Mouse (Mus musculus): ENCODE data around the gene Rtn1. TPM values are rescaled to one million over a fixed set of nuclear protein-coding genes. Genes with fewer than 3 reads are reported as not detected.

The Rtn1 gene
- total RNA-seq, 2 experiments from 2014 or later = 3.3 to 4.6 TPM

- no peak for DNase-seq
Measured at GRCm38 (mm10) chr12:72239230-72239894, 169.5 kb downstream of the Rtn1 start.

GRCm38 (mm10) chr12:72237251-72237650, 171.6 kb downstream of the Rtn1 start:
- intact Hi-C loops (cut with DNase I; ENCODE audit: low total_unique reads) = loop anchor here (10.0 kb wide), 1 partner anchor 132 kb away; no protein-coding TSS in a partner anchor
- DNase-seq = no peak

More at GRCm38 (mm10) chr12:72239230-72239894, 169.5 kb downstream of the Rtn1 start:
- intact Hi-C loops (cut with DNase I; ENCODE audit: low total_unique reads) = loop anchor here (10.0 kb wide), 1 partner anchor 135 kb away; no protein-coding TSS in a partner anchor

GRCm38 (mm10) chr12:72236564-72237011, 172.3 kb downstream of the Rtn1 start:
- intact Hi-C loops (cut with DNase I; ENCODE audit: low total_unique reads) = loop anchor here (10.0 kb wide), 1 partner anchor 132 kb away; no protein-coding TSS in a partner anchor
- peak; percentile 55 for DNase-seq

- intact Hi-C loops (cut with DNase I; ENCODE audit: low total_unique reads) = loop anchor here (10.0 kb wide), 1 partner anchor 131 kb away; no protein-coding TSS in a partner anchor
- no peak for DNase-seq
Measured at GRCm38 (mm10) chr12:72235621-72236351, 173.1 kb downstream of the Rtn1 start.

GRCm38 (mm10) chr12:72234966-72235365, 173.9 kb downstream of the Rtn1 start:
- no peak for DNase-seq
- intact Hi-C loops (cut with DNase I; ENCODE audit: low total_unique reads) = loop anchor here (10.0 kb wide), 1 partner anchor 130 kb away; no protein-coding TSS in a partner anchor

- intact Hi-C loops (cut with DNase I; ENCODE audit: low total_unique reads) = loop anchor here (10.0 kb wide), 1 partner anchor 129 kb away; no protein-coding TSS in a partner anchor
- DNase-seq = no peak
Measured at GRCm38 (mm10) chr12:72234151-72234550, 174.7 kb downstream of the Rtn1 start.

GRCm38 (mm10) chr12:72232826-72233790, 175.7 kb downstream of the Rtn1 start:
- intact Hi-C loops (cut with DNase I; ENCODE audit: low total_unique reads) = loop anchor here (10.0 kb wide), 1 partner anchor 128 kb away; no protein-coding TSS in a partner anchor
- DNase-seq = no peak

- intact Hi-C loops (cut with DNase I; ENCODE audit: low total_unique reads) = loop anchor here (10.0 kb wide), 1 partner anchor 127 kb away; no protein-coding TSS in a partner anchor
- DNase-seq = no peak
Measured at GRCm38 (mm10) chr12:72232176-72232575, 176.7 kb downstream of the Rtn1 start.

GRCm38 (mm10) chr12:72229451-72230196, 179.2 kb downstream of the Rtn1 start:
- intact Hi-C loops (cut with DNase I; ENCODE audit: low total_unique reads) = loop anchor here (10.0 kb wide), 1 partner anchor 125 kb away; no protein-coding TSS in a partner anchor
- DNase-seq = no peak

GRCm38 (mm10) chr12:72227731-72228130, 181.1 kb downstream of the Rtn1 start:
- intact Hi-C loops (cut with DNase I; ENCODE audit: low total_unique reads) = no loop called here
- no peak for DNase-seq

- DNase-seq = no peak
- intact Hi-C loops (cut with DNase I; ENCODE audit: low total_unique reads) = no loop called here
Measured at GRCm38 (mm10) chr12:72225371-72225770, 183.5 kb downstream of the Rtn1 start.

GRCm38 (mm10) chr12:72223557-72224102, 185.2 kb downstream of the Rtn1 start:
- no peak for DNase-seq
- intact Hi-C loops (cut with DNase I; ENCODE audit: low total_unique reads) = no loop called here

GRCm38 (mm10) chr12:72213554-72213953, 195.3 kb downstream of the Rtn1 start:
- DNase-seq = no peak

GRCm38 (mm10) chr12:72200828-72201227, 208.0 kb downstream of the Rtn1 start:
- intact Hi-C loops (cut with DNase I; ENCODE audit: low total_unique reads) = no loop called here

More at GRCm38 (mm10) chr12:72213554-72213953, 195.3 kb downstream of the Rtn1 start:
- intact Hi-C loops (cut with DNase I; ENCODE audit: low total_unique reads) = no loop called here

GRCm38 (mm10) chr12:72197925-72198486, 210.8 kb downstream of the Rtn1 start:
- peak; percentile 12 for DNase-seq
- intact Hi-C loops (cut with DNase I; ENCODE audit: low total_unique reads) = no loop called here

More at GRCm38 (mm10) chr12:72200828-72201227, 208.0 kb downstream of the Rtn1 start:
- DNase-seq = no peak

GRCm38 (mm10) chr12:72197434-72197833, 211.4 kb downstream of the Rtn1 start:
- intact Hi-C loops (cut with DNase I; ENCODE audit: low total_unique reads) = no loop called here
- DNase-seq = no peak

GRCm38 (mm10) chr12:72184929-72185328, 223.9 kb downstream of the Rtn1 start, which contains the start of gene Ccdc175:
Ccdc175 (minus strand) TSS chr12:72185029.
- intact Hi-C loops (cut with DNase I; ENCODE audit: low total_unique reads) = no loop called here
- DNase-seq = no peak

- DNase-seq = no peak
- intact Hi-C loops (cut with DNase I; ENCODE audit: low total_unique reads) = no loop called here
Measured at GRCm38 (mm10) chr12:72179561-72179960, 229.3 kb downstream of the Rtn1 start.

Measured in gastrocnemius, postnatal 14 days (tissue).